Mouse (Mus musculus) cerebellum, postnatal 25 days (tissue): ENCODE data around the gene Apopt1.
A peak's percentile ranks its signal among the peaks of the same experiment; 100 is the strongest.

Experiments
- DNase-seq, 2 experiments: peaks; one replicate each; pipeline ENCODE4 v3.0.0; 2021; ENCODE audit warnings: mixed read lengths in 2 of 2

Apopt1 gene

GRCm38 (mm10) chr12:111681305-111681704 lies 31.8 kb upstream of the Apopt1 start:
- no peak for DNase-seq

GRCm38 (mm10) chr12:111682003-111682402 lies 31.1 kb upstream of the Apopt1 start:
- DNase-seq, result no peak

GRCm38 (mm10) chr12:111682806-111683205 lies 30.3 kb upstream of the Apopt1 start:
- no peak for DNase-seq

DNA sequence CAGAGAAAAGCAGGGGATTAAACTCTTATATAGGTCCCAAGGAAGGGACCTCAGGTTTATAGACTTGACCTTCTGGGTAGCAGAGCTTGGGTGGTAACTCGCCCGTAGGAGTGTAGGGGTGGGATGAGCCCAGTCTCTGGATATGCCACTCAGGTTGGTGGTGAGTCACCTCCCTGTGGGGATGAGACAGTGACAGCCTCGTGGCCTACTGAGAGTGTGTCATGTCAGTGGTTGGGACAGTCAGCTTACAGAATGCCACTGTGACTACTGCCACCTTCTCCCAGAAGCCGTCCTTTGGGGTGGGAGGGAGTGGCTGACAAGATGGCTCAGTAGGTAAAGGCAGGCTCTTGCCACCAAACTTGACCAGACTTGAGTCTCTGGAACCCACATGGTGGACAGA lies 26.7 kb upstream of the Apopt1 start:
- DNase-seq, result no peak

- DNase-seq, result peak; percentile 74 to 79
Measured at GRCm38 (mm10) chr12:111687350-111688068, 25.6 kb upstream of the Apopt1 start.

DNA sequence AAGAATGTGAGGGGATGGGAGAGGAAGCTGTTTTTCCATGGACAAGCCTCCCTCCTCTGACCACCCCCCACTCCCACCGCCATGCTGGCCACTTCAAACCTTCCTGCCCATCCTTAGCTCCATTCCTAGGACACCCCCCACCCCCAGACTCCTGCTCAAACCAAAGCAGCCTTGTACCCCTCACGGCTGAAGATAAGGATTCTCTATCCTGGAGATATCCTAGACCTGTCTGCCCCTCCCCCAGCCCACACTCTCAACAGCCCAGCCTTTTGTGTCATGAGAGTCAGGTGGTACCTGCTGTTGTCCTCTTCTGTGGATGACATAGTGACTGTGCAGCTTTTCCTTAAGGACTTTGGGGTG lies 25.0 kb upstream of the Apopt1 start:
- peak in 1 of 2 experiments; percentile 72 for DNase-seq

DNA sequence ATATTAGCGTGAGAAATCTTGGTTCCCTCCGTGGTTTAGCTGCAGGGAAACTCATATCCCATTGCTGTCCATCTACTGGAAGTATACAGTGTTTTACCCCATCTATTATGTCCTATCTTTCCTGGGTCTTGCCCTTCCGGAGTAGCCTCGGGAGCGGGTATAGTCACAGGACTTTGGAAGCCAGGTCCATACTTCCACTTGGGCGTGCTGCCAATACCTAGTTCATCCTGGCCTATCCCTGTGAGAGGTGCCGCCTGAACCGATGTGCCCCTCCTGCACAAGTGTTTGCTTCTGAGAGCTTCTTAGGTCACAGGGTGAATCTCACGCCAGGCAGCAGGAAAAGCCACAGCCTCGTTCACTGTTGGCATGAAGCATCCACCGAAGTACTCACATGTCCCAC lies 23.6 kb upstream of the Apopt1 start:
- DNase-seq, result peak in 1 of 2 experiments; percentile 68

DNA sequence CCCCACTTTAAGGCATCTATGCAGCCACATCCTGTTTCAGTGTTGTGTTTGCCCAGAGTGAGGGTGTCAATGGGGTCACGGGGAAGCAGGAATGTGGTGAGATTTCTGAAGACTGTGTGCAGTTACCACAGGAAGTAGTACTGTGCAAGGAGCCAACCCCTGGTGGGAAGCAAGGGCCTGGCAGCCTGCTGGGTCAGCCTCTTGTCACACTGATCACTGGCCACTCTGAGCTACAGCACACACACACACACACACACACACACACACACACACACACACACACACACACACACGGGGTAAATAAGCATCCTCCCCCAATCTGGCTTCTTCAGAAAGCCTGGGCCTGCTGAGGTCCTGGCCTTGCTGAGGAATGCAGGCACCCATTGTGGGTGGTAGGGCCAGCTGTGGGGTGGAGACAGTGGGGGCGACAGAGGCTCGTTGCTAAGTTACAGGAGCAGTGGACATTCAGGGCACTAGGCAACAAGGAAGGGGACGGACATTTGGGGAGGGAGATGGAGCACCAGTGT lies 21.7 kb upstream of the Apopt1 start:
- DNase-seq, result peak in 1 of 2 experiments; percentile 52

GRCm38 (mm10) chr12:111692899-111693298 lies 20.2 kb upstream of the Apopt1 start:
- DNase-seq, result no peak

DNA sequence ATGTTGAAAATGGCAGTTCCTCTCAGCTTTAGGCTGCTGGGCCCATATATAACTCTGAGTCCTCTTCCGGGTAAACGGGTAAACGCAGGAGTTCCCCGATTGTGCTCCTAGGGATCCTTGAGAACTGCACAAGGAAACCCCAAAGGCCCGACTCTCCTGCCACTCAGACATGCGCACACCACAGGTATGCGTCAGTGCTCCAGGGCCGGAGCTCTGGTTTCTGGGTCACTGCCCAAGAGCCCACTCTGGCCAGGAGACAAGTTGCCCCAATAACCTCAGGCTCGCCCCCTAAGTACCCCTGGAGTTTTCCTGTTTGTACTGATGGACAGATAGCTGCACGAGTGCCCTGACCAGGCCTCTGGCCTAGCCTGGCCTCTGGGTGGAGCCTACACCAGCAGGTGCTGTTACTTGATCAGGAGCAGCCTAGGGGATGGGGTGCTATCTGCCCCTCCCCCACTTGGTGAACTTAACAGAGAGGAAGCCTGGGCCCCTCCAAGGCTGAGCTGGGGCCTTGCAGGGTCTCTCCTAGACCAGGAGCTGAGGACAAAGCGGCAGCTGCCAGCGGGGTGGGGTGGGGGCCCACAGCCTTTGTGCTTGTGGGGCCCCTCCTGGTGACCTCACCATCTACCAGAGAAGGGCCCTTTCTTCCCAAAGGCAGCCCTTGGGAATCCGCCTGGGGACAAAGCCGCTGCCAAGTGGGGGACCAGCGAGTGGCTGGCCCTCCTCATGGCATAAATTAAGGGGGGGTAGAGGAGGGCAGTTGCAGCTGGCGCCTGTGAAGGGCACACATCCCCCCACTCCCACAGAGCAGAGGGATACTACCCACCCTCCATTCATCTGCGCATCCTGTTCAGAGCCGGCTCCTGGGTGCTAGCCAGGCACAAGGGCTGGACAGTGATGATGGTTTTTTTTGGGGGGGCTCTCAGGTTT lies 19.5 kb upstream of the Apopt1 start:
- DNase-seq, result peak; percentile 38 to 57

- peak; percentile 33 to 53 for DNase-seq
Measured at GRCm38 (mm10) chr12:111694271-111694781, 18.7 kb upstream of the Apopt1 start.

DNA sequence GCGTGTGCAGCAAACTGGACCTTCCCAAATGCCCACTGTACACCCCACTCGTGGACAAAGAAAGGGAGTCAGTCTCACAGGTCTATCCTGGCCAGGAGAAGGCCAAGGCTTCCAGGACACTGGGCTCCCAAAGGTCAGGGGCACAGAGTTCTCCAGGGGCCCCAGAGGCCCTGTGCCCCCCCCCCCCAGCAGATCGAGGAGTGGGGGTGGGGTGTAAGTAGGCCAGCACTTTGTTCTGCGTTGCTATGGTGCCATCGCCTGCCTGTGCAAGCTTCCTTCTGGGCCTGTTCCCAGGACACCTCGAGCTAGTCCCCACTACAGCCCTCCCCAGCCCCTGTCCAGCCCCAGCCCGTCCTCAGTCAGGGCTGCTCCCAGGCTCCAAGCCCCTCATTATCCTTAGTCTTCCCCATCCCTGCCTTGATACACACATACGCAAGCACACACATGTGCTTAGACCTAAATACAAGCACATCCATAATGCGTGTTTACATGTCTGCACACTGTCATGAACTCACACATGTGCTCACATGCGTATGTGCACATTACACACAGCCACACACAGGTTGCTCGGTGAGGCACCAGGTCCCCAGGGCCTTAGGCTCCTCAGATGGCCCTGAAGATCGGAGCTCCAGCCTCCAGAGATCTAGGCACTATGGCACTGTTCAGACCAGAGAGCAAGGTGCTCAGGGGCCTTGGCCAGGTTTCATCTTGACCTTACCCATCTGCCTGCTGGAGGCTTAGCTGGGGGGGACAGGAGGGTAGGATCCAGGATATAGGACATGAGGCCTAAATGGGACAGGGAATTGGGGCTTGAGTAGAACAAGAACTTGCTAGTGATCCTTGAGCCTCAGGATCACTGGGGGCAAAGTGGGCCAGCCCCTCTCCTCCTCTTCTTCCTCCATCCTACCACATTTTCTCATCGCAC lies 17.9 kb upstream of the Apopt1 start:
- DNase-seq, result peak; percentile 41 to 60

DNA sequence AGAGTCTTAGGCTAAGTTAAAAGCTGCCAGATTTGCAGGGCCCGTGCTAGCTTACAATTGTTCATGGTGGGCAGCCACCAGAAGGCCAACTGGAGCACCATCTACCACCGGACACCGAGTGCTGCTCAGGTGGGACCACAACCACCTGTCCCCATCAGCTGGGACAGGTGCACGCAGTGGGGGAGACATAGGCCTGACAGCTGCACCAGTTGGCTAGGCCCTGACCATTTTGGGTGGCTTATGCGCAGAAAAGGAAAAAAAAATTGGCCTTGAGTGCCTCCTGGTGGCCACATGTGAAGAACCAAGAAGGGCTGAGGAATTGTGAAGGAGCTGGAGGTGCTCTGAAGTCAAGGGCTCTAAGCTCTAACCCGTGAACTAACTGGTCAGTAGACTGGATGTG lies 16.8 kb upstream of the Apopt1 start:
- peak; percentile 84 to 87 for DNase-seq

- DNase-seq, result no peak
Measured at GRCm38 (mm10) chr12:111697708-111698107, 15.4 kb upstream of the Apopt1 start.

DNA sequence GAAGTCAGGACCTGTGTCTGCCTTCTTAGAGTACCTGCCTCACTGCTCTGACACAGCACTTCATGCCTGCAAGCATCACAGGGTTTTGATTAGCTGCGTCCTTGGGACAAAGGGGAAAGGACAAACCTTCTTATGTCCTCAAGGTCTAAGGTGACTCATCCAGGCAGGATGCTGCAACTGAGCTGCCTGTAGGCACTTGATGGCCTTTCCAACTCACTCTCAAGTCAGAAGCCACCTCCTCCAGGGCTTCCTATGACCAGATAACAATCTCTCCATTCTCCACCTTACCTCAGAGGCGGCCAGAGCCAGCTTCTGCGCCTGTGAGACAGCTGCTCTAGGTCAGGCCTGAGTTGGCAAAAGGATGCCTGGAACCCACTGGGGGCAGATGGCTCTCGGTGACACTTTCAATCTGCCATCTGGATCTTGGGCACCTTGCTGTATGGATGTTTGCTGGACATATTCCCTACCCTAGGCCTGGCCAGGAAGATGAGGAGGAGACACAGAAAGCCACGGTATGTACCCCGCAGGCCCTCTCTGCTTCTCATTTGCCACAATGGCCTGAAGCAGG lies 14.6 kb upstream of the Apopt1 start:
- DNase-seq, result peak; percentile 75 to 78

DNA sequence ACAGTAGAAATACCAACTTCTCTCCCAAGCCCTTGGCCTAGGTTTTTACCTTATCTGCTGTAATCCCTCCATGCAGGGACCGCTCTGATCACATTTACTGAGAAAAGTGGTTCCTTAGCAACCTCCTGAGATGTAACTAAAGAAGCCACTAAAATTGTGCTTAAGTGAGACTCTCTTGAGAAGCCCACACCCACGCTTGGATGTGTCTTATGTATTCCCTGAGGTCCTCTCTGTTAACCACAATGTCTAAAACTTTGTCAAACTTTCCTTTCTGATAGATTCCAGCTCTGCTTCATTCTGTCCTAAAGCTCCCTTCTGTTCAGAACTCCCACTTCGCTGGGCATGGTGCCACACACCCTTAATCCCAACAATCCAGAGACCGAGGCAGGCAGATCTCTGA lies 13.5 kb upstream of the Apopt1 start:
- DNase-seq, result no peak

- no peak for DNase-seq
Measured at GRCm38 (mm10) chr12:111700920-111701458, 12.1 kb upstream of the Apopt1 start.

- DNase-seq, result no peak
Measured at GRCm38 (mm10) chr12:111703301-111703700, 9.8 kb upstream of the Apopt1 start.

DNA sequence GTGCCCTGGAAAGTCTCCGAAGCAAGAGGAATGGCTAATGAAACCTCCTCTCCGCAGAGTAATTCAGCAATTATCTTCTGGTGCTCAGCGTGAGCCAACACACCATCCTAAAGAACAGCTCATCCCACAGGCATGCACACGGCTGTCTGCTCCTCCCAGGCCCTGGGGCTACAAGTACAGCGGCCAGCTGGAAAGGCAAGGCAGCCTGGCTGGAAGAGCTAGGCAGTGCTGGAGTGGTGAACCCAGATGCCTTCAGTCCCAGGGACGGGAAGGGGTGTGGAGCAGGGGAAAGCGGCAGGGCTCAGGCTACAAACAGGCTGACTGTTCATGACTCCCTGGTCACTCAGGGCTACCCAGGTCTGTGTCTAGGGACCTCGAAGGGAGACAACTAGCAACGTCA lies 8.5 kb upstream of the Apopt1 start:
- peak in 1 of 2 experiments; percentile 12 for DNase-seq

DNA sequence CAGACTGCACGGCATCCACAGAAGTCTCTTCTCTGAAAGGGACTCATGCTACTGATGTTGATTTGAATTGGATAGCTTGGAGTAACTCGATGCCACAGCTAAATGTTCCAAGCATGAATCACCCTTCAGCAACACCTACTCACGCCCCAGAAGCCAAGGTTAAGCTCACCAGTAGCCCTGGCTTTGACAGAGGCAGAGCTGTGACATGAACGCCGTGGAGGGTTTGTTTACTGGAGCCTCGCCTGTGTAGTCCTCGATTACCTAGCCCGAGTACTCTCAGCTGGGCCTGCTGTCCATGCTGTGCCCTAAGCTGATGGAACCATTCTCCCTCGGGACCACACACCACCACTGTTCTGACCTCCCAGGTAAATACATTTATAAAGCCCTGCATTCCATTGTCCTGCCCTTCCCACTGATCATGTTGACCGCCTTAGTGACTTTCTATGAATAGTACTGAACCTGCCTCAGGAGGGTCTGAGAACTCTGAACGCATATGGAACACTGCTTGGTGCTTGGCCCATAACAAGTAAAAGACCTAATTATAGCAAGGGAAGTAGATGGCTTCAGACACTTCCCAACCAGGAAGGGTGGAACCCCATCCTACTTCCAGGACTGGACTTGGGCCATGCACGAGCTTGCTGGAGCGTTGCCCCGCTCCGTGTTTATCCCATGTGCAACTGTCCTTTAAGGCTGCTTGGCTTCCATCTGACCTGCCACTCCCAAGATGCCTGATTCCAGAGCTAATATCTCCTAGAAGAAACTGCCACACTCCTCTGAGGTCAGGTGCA lies 7.7 kb upstream of the Apopt1 start:
- DNase-seq, result peak; percentile 33 to 50

DNA sequence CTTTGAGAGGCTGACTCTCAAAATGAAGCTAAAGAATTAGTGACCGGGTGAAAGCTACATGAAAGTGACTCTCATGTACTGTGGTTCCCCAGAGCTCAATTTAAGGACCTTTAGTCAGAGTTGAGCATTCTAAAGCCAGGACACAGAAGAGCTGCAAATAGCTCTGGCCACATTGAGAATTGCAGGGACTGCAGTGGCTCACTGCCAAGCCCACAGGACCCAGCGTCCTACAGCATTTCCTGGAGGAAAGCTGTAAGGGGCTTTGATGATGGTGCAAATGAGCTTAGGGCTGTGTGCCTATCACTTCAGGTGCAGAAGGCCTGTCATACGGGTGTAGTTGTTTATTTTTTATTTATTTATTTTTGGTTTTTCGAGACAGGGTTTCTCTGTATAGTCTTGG lies 4.9 kb upstream of the Apopt1 start:
- peak in 1 of 2 experiments; percentile 11 for DNase-seq
